Mouse (Mus musculus) intestine, postnatal 0 days (tissue): ENCODE data around the gene Irx2. TPM values are rescaled to one million over a fixed set of nuclear protein-coding genes. Genes with fewer than 3 reads are reported as not detected.
A peak's percentile ranks its signal among the peaks of the same experiment; 100 is the strongest.

ENCODE experiments used
- ATAC-seq: fragments of 200-750 bp; cut with Nextera tagmentation; 2 replicates; pipeline ENCODE4 v1.8.0; 2017; ENCODE audit warnings: mild to moderate bottlenecking, moderate TSS enrichment, moderate library complexity
- H3K27ac ChIP-seq: fragments of 300-500 bp; sonication (generic); 2 replicates; pipeline ENCODE4 v1.5.1; 2014; ENCODE audit warnings: mild to moderate bottlenecking, low read depth, low read length, moderate library complexity
- H3K27me3 ChIP-seq: fragments of 300-500 bp; sonication (generic); replicated peaks from 2 replicates; pipeline ENCODE4 v1.6.1; 2014; ENCODE audit warnings: low read length, mixed read lengths; ENCODE audit not compliant: control insufficient read depth, insufficient read depth
- H3K36me3 ChIP-seq: fragments of 300-500 bp; sonication (generic); 2 replicates; pipeline ENCODE4 v1.6.1; 2014; ENCODE audit warnings: mild to moderate bottlenecking, moderate library complexity; ENCODE audit not compliant: control insufficient read depth, insufficient read depth
- H3K4me1 ChIP-seq: fragments of 300-500 bp; sonication (generic); replicated peaks from 2 replicates; pipeline ENCODE4 v1.6.1; 2014; ENCODE audit warnings: antibody characterized with exemption, low read length, mixed read lengths; ENCODE audit not compliant: control insufficient read depth, insufficient read depth
- H3K4me2 ChIP-seq: fragments of 300-500 bp; sonication (generic); replicated peaks from 2 replicates; pipeline ENCODE4 v1.6.1; 2014; ENCODE audit warnings: low read depth, mild to moderate bottlenecking, moderate library complexity
- H3K4me3 ChIP-seq: fragments of 300-500 bp; sonication (generic); 2 replicates; pipeline ENCODE4 v1.5.1; 2014; ENCODE audit warnings: low read depth, low read length
- H3K9ac ChIP-seq: fragments of 300-500 bp; sonication (generic); 2 replicates; pipeline ENCODE4 v1.6.1; 2014; ENCODE audit warnings: mild to moderate bottlenecking, low read depth, low read length
- H3K9me3 ChIP-seq: fragments of 300-500 bp; sonication (generic); 2 replicates; pipeline ENCODE4 v1.6.1; 2016; ENCODE audit warnings: mixed run types; ENCODE audit not compliant: control insufficient read depth
- CTCF ChIP-seq: sonication (generic); IDR thresholded peaks from 2 replicates; pipeline ENCODE4 v1.5.1; 2016; ENCODE audit warnings: low read depth, mild to moderate bottlenecking, control low read depth, antibody characterized with exemption, moderate library complexity
- WGBS: fragments of 180-500 bp; shearing (Covaris S2); extraction: QIAGEN DNeasy Blood & Tissue Kit; methylation state at CpG from one replicate; pipeline ENCODE4 v1.1.7; 2014; 5-methylcytosine and 5-hydroxymethylcytosine counted together
- polyA plus RNA-seq: library from polyadenylated mRNA; unstranded; fragments of >200 nt; fragmentation: Nextera tagmentation; extraction: Ambion mirVana; gene quantifications from 2 replicates; pipeline ENCODE4 v1.2.1, GENCODE M21; 2015

Gene Irx2
- 0.14 TPM in 1 of 2 replicates, not detected in the other for polyA plus RNA-seq

DNA sequence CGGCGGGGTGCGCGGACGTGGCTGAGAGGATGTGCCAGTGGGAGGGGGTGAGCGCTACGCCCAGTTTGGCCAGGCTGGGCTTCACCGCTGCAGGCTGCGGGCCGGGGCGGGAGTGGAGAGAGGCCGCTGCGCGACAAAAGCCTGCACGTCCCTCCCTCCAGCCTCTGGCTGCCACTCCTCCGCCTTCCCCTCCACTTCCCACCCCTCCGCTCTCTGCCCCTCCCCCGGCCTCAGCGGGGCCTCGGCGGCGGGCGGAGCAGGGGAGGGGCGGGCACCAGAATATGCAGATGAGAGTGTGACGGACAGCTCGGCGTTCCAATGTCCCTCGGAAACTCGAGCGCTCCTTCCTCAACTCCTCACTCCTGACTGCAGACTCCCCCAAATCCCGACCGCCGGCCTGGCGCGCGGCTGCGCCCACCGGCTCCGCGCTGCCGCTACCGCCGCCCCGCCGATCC is at the start of gene Irx2:
Gene Irx2 (plus strand): TSS at position 359 of the 455 bp plus-strand sequence.
- ATAC-seq: peak; percentile 69
- no peaks in the 10 kb centered on the region for H3K9me3 ChIP-seq
- H3K27ac ChIP-seq: no peak within 1 kb of the TSS
- H3K27me3 ChIP-seq: peaks cover 99% of the 10 kb centered on the region
- H3K4me2 ChIP-seq: peak within 1 kb of the TSS; percentile 84
- WGBS: under 1% methylated on average over 30 of the region's 45 CpGs
- no peak within 1 kb of the TSS for H3K9ac ChIP-seq
- TF ChIP-seq CTCF: no peak
- no peaks in the 10 kb centered on the region; the same call in 1 of the 2 replicates for H3K4me1 ChIP-seq
- H3K4me3 ChIP-seq: peak within 1 kb of the TSS; percentile 45
- no peaks in the 10 kb centered on the region for H3K36me3 ChIP-seq

DNA sequence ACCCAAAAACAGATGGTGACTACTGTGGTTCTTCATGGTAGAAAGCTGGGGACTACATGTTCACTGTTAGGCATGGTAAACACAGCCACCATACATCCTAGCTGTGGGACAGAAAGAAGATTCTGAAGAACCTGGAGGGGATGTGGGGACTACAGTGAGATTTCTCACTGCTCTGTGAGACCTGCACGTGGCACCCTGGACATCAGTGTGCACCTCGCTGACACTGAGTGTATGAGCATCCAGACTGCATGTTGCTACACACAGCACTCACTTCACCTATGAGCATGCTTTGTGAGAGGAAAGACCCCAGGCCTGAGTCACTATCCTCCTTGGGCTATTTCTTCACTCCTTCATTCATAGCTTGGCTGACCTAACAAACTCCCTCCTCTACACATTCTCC is 47.3 kb upstream of the Irx2 start:
- H3K9me3 ChIP-seq: no peaks in the 10 kb centered on the region
- H3K4me3 ChIP-seq: no peak overlapping the region
- no peak for ATAC-seq
- no peak for TF ChIP-seq CTCF
- H3K27me3 ChIP-seq: no peaks in the 10 kb centered on the region
- no peaks in the 10 kb centered on the region for H3K36me3 ChIP-seq
- H3K27ac ChIP-seq: no peak overlapping the region
- H3K4me2 ChIP-seq: no peak overlapping the region
- no peak overlapping the region for H3K9ac ChIP-seq
- whole genome bisulfite sequencing: 86% methylated on average over 2 of the region's 2 CpGs
- no peaks in the 10 kb centered on the region for H3K4me1 ChIP-seq

DNA sequence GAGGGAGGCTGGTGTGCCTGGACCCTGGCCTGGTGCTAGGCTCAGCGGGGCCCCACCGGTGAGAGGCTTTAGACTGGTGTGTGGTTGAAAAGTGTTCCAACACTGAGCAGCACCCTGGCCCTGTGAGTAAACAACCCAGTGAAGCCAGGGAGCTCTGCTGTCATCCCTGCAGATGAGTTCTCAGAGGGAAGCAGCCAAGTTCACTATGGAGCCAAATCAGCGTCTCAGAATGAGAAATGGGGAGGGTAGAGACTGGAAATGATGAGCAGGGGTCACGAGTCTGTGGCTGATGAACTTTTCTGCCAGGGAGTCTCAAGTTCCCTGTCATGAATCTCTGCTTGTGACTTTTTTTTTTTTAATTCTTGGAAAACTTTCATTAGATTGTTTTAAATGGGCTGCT is 36.1 kb upstream of the Irx2 start:
- H3K9ac ChIP-seq: no peak overlapping the region
- no peak overlapping the region for H3K27ac ChIP-seq
- H3K4me2 ChIP-seq: no peak overlapping the region
- no peak for ATAC-seq
- TF ChIP-seq CTCF: no peak
- no peaks in the 10 kb centered on the region for H3K27me3 ChIP-seq
- no peaks in the 10 kb centered on the region for H3K9me3 ChIP-seq
- no peak overlapping the region for H3K4me3 ChIP-seq
- WGBS: 37% methylated on average over 4 of the region's 4 CpGs
- no peaks in the 10 kb centered on the region for H3K36me3 ChIP-seq
- H3K4me1 ChIP-seq: no peaks in the 10 kb centered on the region

DNA sequence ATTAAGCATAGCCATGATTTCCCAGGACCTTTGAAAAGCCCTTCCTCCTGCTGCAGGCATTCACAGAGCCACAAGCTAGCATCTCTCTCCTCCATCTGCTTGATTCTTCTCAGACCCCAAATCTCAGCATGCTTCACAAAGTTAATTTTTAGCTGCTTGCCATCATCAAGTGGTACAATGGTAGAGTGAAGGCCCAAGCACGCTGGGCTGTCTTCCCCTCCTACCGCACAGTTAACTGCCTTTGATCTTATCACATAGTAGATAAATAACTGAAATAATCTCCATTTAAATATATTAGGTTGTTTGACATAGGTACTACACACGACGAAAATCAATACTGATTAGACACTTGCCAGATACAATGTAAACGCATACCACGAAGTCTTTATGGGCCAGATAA is 35.3 kb upstream of the Irx2 start:
- no peak overlapping the region for H3K4me3 ChIP-seq
- H3K9me3 ChIP-seq: no peaks in the 10 kb centered on the region
- TF ChIP-seq CTCF: no peak
- H3K27ac ChIP-seq: no peak overlapping the region
- no peak overlapping the region for H3K4me2 ChIP-seq
- H3K27me3 ChIP-seq: no peaks in the 10 kb centered on the region
- WGBS: 19% methylated on average over 6 of the region's 6 CpGs
- H3K4me1 ChIP-seq: no peaks in the 10 kb centered on the region
- H3K36me3 ChIP-seq: no peaks in the 10 kb centered on the region
- H3K9ac ChIP-seq: no peak overlapping the region
- ATAC-seq: no peak

DNA sequence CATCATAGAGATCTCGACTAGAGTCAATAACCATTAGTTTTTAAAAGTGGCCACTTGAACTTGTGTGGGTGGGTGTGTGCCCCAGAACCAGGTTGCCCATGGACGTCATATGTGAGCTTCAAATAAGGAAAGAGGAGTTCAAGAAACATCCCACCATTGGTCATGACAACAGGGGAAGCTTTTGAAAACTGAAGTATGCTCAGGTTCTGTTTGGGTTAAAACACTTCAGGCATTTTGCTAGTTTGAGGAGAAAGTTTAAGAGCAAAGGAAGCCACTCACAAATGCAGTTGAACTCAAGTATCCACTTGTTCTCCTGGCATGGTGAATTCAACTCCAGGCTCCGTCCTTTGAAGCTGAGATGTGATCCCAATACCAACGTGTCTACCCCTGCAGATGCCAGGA is 34.9 kb upstream of the Irx2 start:
- ATAC-seq: no peak
- H3K36me3 ChIP-seq: no peaks in the 10 kb centered on the region
- no peaks in the 10 kb centered on the region for H3K4me1 ChIP-seq
- H3K9me3 ChIP-seq: no peaks in the 10 kb centered on the region
- H3K9ac ChIP-seq: no peak overlapping the region
- WGBS: 44% methylated on average over 4 of the region's 4 CpGs
- H3K27me3 ChIP-seq: no peaks in the 10 kb centered on the region
- no peak overlapping the region for H3K4me2 ChIP-seq
- no peak overlapping the region for H3K27ac ChIP-seq
- no peak overlapping the region for H3K4me3 ChIP-seq
- TF ChIP-seq CTCF: no peak

DNA sequence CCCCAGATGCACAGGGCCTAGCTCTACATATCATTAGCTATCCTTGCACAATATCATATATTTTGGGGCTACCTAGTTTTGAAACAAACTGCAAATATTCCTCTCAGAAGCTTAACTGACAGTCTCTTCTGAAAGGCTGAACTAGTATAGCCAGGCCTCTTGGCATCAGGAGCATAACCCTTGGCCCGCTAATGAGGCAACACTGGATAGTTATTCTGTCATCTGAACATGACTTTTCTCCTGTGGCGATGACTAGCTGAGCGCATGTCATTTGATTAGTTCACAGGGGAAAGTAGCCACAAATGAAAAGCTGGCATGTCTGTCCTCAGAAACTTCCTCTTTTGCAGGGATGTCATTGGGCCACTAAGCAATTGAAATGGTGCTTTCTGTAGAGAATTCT is 29.4 kb upstream of the Irx2 start:
- Histone ChIP-seq H3K9ac (no peak overlapping the region), H3K36me3 (no peaks in the 10 kb centered on the region), H3K27ac (no peak overlapping the region), H3K9me3 (no peaks in the 10 kb centered on the region), H3K4me3 (no peak overlapping the region), H3K4me2 (no peak overlapping the region), H3K27me3 (no peaks in the 10 kb centered on the region), H3K4me1 (no peaks in the 10 kb centered on the region)
- WGBS: 94% methylated on average over 3 of the region's 3 CpGs
- ATAC-seq: no peak
- no peak for TF ChIP-seq CTCF

DNA sequence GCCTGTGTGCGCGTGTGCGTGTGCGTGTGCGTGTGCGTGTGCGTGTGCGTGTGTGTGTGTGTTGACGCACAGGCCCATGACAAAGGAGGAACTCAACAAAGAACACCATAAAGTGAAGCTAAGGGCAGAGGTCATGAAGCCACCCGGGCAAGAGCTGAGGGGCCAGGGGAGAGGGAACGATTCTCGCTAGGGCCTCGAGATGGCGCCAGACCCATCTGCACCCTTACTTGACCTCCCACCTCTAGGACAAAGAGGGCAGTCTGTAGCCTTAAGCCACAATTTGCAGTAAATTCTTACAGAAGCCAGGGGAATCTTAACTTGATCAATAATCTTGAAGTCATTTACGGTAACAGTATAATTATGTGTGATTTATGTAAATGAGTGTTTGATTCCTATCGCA is 19.9 kb upstream of the Irx2 start:
- H3K36me3 ChIP-seq: no peaks in the 10 kb centered on the region
- no peaks in the 10 kb centered on the region for H3K9me3 ChIP-seq
- TF ChIP-seq CTCF: peak; percentile 38
- no peak overlapping the region for H3K4me3 ChIP-seq
- no peaks in the 10 kb centered on the region for H3K4me1 ChIP-seq
- no peak overlapping the region for H3K27ac ChIP-seq
- no peaks in the 10 kb centered on the region for H3K27me3 ChIP-seq
- WGBS: 68% methylated on average over 16 of the region's 16 CpGs
- no peak for ATAC-seq
- no peak overlapping the region for H3K4me2 ChIP-seq
- H3K9ac ChIP-seq: no peak overlapping the region
